Mouse (Mus musculus): ENCODE data around the gene Cenps. TPM values are rescaled to one million over a fixed set of nuclear protein-coding genes. Genes with fewer than 3 reads are reported as not detected.
"Not testable (repeated sequence)": the region's sequence is repeated elsewhere in the genome, so short reads cannot be mapped to it uniquely, and the experiment has no call there.

Gene Cenps
- polyA plus RNA-seq, 1 experiment, result 8.9 TPM

DNA sequence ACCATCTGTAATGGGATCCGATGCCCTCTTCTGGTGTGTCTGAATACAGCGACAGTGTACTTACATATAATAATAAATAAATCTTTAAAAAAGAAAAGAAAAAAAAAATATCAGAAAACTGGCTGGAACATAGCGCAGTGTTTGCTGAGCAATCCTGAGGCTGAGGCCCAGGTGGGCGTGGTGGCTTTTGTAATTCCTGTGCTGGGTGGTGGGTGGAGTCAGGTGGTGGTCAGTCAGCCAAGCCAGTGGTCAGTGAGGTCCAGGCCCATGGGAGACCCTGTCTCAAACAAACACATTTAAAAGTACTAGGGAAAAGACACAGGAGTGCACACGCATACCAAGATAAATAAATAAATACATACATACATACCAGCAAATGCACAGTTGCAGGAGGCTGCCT, 34.7 kb upstream of the Cenps start:
- H3K27ac ChIP-seq (ENCODE audit: insufficient read depth, low read length), result peak overlapping the region; percentile 96
- H3K4me3 ChIP-seq (ENCODE audit: insufficient read depth, low read length), result no peak overlapping the region
- H3K4me1 ChIP-seq (ENCODE audit: control insufficient read depth, insufficient read depth, low read length), result peaks cover 6% of the 10 kb centered on the region
- TF ChIP-seq POLR2A (IDR thresholded peaks at IDR 0.05; ENCODE audit: low read depth, low read length) (no peak), CTCF (IDR thresholded peaks at IDR 0.05; ENCODE audit: borderline replicate concordance, insufficient read depth, low read length) (no peak)

DNA sequence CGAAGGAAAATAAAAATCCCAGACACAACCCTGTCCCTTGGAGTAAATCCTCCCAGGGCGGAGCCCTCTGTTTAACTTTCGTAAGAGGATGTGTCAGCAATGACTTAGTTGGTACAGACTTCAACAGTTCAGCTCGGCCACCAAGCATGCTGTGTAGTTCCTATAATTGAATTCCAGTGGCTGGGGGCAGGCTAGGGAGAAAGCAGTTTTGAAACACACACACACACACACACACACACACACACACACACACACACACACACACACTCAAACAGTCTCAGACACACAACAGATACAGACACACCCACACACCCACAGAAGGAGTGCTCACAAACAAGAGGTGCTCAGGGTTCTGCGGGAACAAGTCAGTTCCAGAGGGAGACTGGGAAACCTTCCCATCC, 34.2 kb upstream of the Cenps start:
- H3K4me1 ChIP-seq (ENCODE audit: control insufficient read depth, insufficient read depth, low read length), result peaks cover 6% of the 10 kb centered on the region
- no peak for TF ChIP-seq POLR2A (IDR thresholded peaks at IDR 0.05; ENCODE audit: low read depth, low read length)
- no peak for TF ChIP-seq CTCF (IDR thresholded peaks at IDR 0.05; ENCODE audit: borderline replicate concordance, insufficient read depth, low read length)
- H3K27ac ChIP-seq (ENCODE audit: insufficient read depth, low read length), result peak overlapping the region; percentile 96
- no peak overlapping the region for H3K4me3 ChIP-seq (ENCODE audit: insufficient read depth, low read length)

DNA sequence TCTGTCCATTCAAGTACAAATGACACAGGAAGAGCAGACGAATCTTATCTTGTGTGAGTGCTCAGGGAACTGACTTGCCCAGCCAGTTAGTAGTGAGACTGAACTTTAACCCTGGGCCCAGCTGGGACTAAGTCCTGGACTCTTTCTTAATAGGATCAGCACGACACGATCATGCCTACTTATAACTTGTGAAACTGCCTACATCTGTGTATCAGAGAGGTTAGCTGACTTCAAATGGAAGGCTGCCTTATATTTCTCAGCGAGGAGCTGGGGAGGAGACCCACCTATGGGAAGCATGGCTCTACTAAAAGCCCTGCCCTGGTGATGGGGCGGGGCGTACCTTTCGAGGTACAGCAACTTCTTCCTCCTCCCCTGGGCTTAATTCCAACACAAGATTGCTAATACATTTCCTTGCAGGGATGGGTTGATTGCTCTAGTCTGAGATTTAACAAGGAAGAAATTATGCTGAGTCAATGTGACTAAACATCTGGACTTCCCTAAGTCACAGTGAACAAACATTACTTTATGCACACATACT, 33.0 kb upstream of the Cenps start:
- H3K4me1 ChIP-seq (ENCODE audit: control insufficient read depth, insufficient read depth, low read length), result peaks cover 6% of the 10 kb centered on the region
- no peak overlapping the region for H3K4me3 ChIP-seq (ENCODE audit: insufficient read depth, low read length)
- H3K27ac ChIP-seq (ENCODE audit: insufficient read depth, low read length), result peak overlapping the region; percentile 93
- TF ChIP-seq POLR2A (IDR thresholded peaks at IDR 0.05; ENCODE audit: low read depth, low read length) (no peak), CTCF (IDR thresholded peaks at IDR 0.05; ENCODE audit: borderline replicate concordance, insufficient read depth, low read length) (no peak)

- peak overlapping the region; percentile 93 for H3K27ac ChIP-seq (ENCODE audit: insufficient read depth, low read length)
- not testable (repeated sequence) for H3K4me3 ChIP-seq (ENCODE audit: insufficient read depth, low read length); H3K4me1 ChIP-seq (ENCODE audit: control insufficient read depth, insufficient read depth, low read length)
These were observed 32.5 kb upstream of the Cenps start for GRCm38 (mm10) chr4:149169926-149170325.

GRCm38 (mm10) chr4:149168016-149168415, 30.6 kb upstream of the Cenps start:
- Histone ChIP-seq H3K4me3 (ENCODE audit: insufficient read depth, low read length) (no peak overlapping the region), H3K27ac (ENCODE audit: insufficient read depth, low read length) (no peak overlapping the region), H3K4me1 (ENCODE audit: control insufficient read depth, insufficient read depth, low read length) (peaks cover 4% of the 10 kb centered on the region)
- no peak for TF ChIP-seq POLR2A (IDR thresholded peaks at IDR 0.05; ENCODE audit: low read depth, low read length)
- TF ChIP-seq CTCF (IDR thresholded peaks at IDR 0.05; ENCODE audit: borderline replicate concordance, insufficient read depth, low read length), result no peak

GRCm38 (mm10) chr4:149166957-149167611, 29.7 kb upstream of the Cenps start:
- Histone ChIP-seq H3K4me3 (ENCODE audit: insufficient read depth, low read length) (peak overlapping the region; percentile 84), H3K4me1 (ENCODE audit: control insufficient read depth, insufficient read depth, low read length) (no peaks in the 10 kb centered on the region; the same call in 1 of the 2 replicates), H3K27ac (ENCODE audit: insufficient read depth, low read length) (peak overlapping the region; percentile 75)
- no peak for TF ChIP-seq CTCF (IDR thresholded peaks at IDR 0.05; ENCODE audit: borderline replicate concordance, insufficient read depth, low read length)
- no peak; the same call in 1 of the 2 replicates for TF ChIP-seq POLR2A (IDR thresholded peaks at IDR 0.05; ENCODE audit: low read depth, low read length)

DNA sequence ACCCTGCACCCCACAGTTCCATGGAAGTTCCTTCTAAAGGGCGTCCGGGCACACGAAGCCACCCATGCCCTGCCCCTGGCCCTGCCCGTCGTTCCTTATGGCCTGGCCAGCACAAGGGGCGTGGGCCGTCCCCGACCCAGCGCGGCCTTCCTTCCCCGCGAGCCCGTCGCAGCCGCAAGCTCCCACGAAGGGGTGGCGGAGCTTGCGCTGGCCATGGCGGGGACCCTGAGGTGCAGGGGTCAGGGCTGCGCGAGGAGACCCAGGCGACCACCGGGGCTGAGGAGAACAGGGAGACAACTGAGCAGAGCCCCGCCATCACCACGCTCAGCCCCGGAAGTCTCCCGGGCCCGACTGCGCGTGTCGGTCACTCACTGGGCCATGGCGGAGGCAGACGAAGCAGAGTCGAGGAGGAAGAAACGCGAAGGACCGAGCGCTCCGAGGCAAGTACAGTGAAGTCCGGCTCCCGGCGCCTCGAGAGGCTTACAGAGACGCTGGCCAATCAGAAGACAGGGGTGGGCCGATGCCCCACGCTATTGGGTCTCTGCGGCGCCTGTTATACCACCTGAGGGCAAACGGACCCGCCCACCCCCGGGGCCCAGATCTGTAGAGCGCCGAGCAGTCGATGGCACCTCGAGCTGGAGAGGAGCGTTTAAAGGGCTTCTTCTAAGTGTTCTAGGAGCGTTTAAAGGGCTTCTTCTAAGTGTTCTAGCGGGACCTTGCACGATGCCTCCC, 29.0 kb upstream of the Cenps start, which contains the start of gene Pgd:
TSS of gene Pgd (minus strand) at position 557 of the 732 bp plus-strand sequence.
- H3K4me1 ChIP-seq (ENCODE audit: control insufficient read depth, insufficient read depth, low read length), result no peaks in the 10 kb centered on the region; the same call in 1 of the 2 replicates
- peak; percentile 95 for TF ChIP-seq POLR2A (IDR thresholded peaks at IDR 0.05; ENCODE audit: low read depth, low read length)
- no peak for TF ChIP-seq CTCF (IDR thresholded peaks at IDR 0.05; ENCODE audit: borderline replicate concordance, insufficient read depth, low read length)

GRCm38 (mm10) chr4:149164150-149164549, 26.7 kb upstream of the Cenps start:
- Histone ChIP-seq H3K4me1 (ENCODE audit: control insufficient read depth, insufficient read depth, low read length) (no peaks in the 10 kb centered on the region), H3K4me3 (ENCODE audit: insufficient read depth, low read length) (no peak overlapping the region), H3K27ac (ENCODE audit: insufficient read depth, low read length) (no peak overlapping the region)
- TF ChIP-seq CTCF (IDR thresholded peaks at IDR 0.05; ENCODE audit: borderline replicate concordance, insufficient read depth, low read length) (no peak), POLR2A (IDR thresholded peaks at IDR 0.05; ENCODE audit: low read depth, low read length) (no peak)

More for the DNA sequence above, 29.0 kb upstream of the Cenps start, which contains the start of gene Pgd:
- peak within 1 kb of the TSS; percentile 76 for H3K27ac ChIP-seq (ENCODE audit: insufficient read depth, low read length)
- peak within 1 kb of the TSS; percentile 98 for H3K4me3 ChIP-seq (ENCODE audit: insufficient read depth, low read length)

- H3K4me1 ChIP-seq (ENCODE audit: control insufficient read depth, insufficient read depth, low read length), result no peaks in the 10 kb centered on the region
- TF ChIP-seq CTCF (IDR thresholded peaks at IDR 0.05; ENCODE audit: borderline replicate concordance, insufficient read depth, low read length) (no peak), POLR2A (IDR thresholded peaks at IDR 0.05; ENCODE audit: low read depth, low read length) (no peak)
- H3K4me3 ChIP-seq (ENCODE audit: insufficient read depth, low read length), result no peak overlapping the region
- no peak overlapping the region for H3K27ac ChIP-seq (ENCODE audit: insufficient read depth, low read length)
These were observed 25.8 kb upstream of the Cenps start for GRCm38 (mm10) chr4:149163196-149163595.

DNA sequence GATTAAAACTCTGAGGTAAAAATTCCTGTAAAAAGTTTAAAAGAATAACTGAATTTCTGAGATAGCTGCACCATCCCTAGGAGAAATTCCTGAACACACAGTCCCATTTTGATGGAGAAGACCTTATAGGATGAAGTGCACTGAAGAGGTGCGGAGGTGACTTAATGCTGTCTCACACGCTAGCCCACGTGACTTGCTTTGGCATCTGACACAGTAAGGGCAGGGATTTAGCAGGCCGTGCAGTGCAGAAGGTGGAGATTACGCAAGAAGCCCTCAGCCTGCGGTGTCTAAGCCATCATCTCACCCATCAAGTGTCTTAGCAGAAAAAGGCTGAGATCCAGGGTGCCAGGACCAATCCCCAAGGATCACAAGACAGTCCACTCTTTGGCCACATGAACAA, 23.7 kb upstream of the Cenps start:
- TF ChIP-seq POLR2A (IDR thresholded peaks at IDR 0.05; ENCODE audit: low read depth, low read length), result no peak
- TF ChIP-seq CTCF (IDR thresholded peaks at IDR 0.05; ENCODE audit: borderline replicate concordance, insufficient read depth, low read length), result no peak
- Histone ChIP-seq H3K4me1 (ENCODE audit: control insufficient read depth, insufficient read depth, low read length) (no peaks in the 10 kb centered on the region), H3K27ac (ENCODE audit: insufficient read depth, low read length) (no peak overlapping the region), H3K4me3 (ENCODE audit: insufficient read depth, low read length) (no peak overlapping the region)
